Mouse (Mus musculus): ENCODE measurements around the gene Klrb1a.

DNA sequence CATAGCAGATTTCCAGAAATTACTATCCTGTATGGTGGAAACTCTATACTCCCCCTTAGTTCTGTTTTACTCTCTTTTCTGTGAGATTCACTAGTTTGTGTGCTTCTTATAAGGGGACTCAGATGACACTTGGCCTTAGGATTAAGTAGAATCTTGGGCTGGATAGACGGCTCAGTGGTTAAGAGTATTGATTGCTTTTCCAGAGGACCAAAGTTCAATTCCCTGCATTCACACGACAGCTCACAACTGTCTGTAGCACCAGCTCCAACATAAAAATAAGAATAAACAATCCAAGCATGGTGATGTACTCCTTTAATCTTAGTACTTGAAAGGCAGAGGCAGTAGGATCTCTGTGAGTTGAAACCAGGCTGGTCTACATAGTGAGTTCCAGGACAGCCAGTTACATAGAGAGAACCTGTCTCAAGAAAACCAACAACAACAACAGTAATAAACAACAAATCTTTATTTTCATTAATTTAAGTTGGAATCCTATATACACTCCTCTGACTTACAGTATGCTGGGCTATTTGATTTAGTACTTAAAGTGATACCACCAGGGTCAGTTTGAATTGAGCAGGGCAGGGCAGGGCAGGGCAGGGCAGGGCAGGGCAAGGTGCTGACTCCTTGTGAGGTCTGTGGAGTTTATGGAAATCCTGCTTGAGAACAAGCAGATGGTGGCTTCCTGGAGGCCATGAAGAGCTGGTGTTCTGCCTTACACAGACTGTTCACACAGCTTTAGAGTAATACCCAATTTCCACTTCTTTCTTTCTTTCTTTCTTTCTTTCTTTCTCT, 24.9 kb downstream of the Klrb1a start:
- no peak for TF ChIP-seq CTCF (IDR thresholded peaks at IDR 0.05; ENCODE audit: control insufficient read depth, insufficient read depth, low read length)
- no peak for TF ChIP-seq POLR2A (IDR thresholded peaks at IDR 0.05; ENCODE audit: borderline replicate concordance, control insufficient read depth, low read depth, low read length)
